Mouse (Mus musculus): ENCODE measurements at regions not wholly inside any gene's neighbourhood (a gene's known extent, or its start where the extent isn't known, plus 50 kb on each side); places are given as distances from the start of the nearest gene placed in this dataset.

DNA sequence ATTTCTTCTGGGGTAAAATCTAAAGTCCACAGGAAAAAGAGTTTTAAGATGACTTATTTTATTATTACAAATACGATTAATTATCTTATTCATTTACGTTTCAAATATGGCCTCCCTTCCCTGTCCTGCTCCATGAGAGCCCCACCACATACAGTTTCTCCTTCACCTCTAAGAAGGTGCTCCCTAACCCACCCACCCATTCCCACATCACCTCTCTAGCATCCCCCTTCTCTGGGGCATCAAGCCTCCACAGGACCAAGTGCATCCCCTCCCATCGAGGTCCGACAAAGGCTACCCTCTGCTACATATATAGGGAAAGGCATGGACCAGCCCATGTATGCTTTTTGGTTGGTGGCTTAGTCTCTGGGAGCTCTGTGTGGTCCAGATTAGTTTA is 300.2 kb upstream of the Gpc5 start:
- TF ChIP-seq GATA1 (IDR thresholded peaks at IDR 0.05; ENCODE audit: low read length) = no peak
- no peak for TF ChIP-seq TAL1 (IDR thresholded peaks at IDR 0.05; ENCODE audit: low read length)

Measured in erythroblast, embryonic 14.5 days (primary cell).